Mouse (Mus musculus) stomach, postnatal 0 days (tissue): ENCODE results near the gene Ptprn2.

Experiments used
- CTCF ChIP-seq: IDR thresholded peaks from 2 replicates; pipeline ENCODE4 v1.5.1; 2016; ENCODE audit warnings: antibody characterized with exemption, low read depth, mild to moderate bottlenecking, moderate library complexity
- EP300 ChIP-seq: optimal IDR thresholded peaks from 2 replicates; pipeline ENCODE3; 2016; ENCODE audit warnings: antibody characterized with exemption

DNA sequence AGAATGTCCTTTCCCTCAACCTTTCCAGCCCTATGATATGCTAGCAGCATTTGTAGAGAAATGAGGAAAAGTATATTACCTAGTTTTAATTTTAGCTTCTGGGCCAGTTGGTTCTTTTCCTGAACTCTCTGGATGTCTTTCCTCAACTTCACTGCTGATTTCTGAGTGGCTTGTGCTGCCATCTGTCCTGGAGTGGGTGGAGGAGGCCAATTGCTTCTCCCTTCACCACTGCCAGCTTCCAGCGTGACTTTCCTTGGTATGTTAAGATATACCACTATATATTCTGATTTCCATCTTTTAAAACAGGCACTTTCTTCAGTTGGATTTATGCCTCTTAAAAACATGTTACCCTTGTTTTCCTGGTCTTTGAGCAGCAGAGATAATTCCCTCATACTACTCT, 17.2 kb upstream of the Ptprn2 start:
- TF ChIP-seq CTCF (no peak), EP300 (no peak)
